Mouse (Mus musculus) adrenal gland, adult 8-10 months (tissue): Measurements from ENCODE around the gene Cpsf6. TPM values are rescaled to one million over a fixed set of nuclear protein-coding genes. Genes with fewer than 3 reads are reported as not detected.

Experiments used
- DNase-seq: peaks from one replicate; pipeline ENCODE4 v3.0.0; 2022
- total RNA-seq, 4 experiments: library from RNA; stranded (reverse); gene quantifications; 2 replicates each; pipeline ENCODE4 v1.2.4; 2022

Cpsf6 gene
- total RNA-seq, 4 experiments from 2014 or later, result 62.6 to 94.5 (median 80.2) TPM

GRCm38 (mm10) chr10:117384386-117385085 lies 4.7 kb upstream of the Cpsf6 start:
- no peak for DNase-seq

- DNase-seq, result no peak
Observed at GRCm38 (mm10) chr10:117383941-117384340, 4.1 kb upstream of the Cpsf6 start.

GRCm38 (mm10) chr10:117382996-117383550 lies 3.3 kb upstream of the Cpsf6 start:
- no peak for DNase-seq

- no peak for DNase-seq
Observed at GRCm38 (mm10) chr10:117382146-117382545, 2.3 kb upstream of the Cpsf6 start.

- DNase-seq, result no peak
Observed at GRCm38 (mm10) chr10:117380721-117381570, 1.1 kb upstream of the Cpsf6 start.

- no peak for DNase-seq
Observed at GRCm38 (mm10) chr10:117379441-117379840, 374 bp downstream of the Cpsf6 start.

GRCm38 (mm10) chr10:117378642-117379041 lies 1.2 kb downstream of the Cpsf6 start:
- DNase-seq, result no peak

GRCm38 (mm10) chr10:117378291-117378555 lies 1.6 kb downstream of the Cpsf6 start:
- no peak for DNase-seq

GRCm38 (mm10) chr10:117377431-117378290 lies 2.2 kb downstream of the Cpsf6 start:
- no peak for DNase-seq

GRCm38 (mm10) chr10:117376580-117377189 lies 3.1 kb downstream of the Cpsf6 start:
- DNase-seq, result peak; percentile 90

- peak; percentile 49 for DNase-seq
Observed at GRCm38 (mm10) chr10:117375841-117376579, 3.8 kb downstream of the Cpsf6 start.

- no peak for DNase-seq
Observed at GRCm38 (mm10) chr10:117375163-117375562, 4.7 kb downstream of the Cpsf6 start.

- peak; percentile 17 for DNase-seq
Observed at GRCm38 (mm10) chr10:117363106-117363505, 16.7 kb downstream of the Cpsf6 start.

- DNase-seq, result no peak
Observed at GRCm38 (mm10) chr10:117358891-117359290, 20.9 kb downstream of the Cpsf6 start.

GRCm38 (mm10) chr10:117343000-117343399 lies 36.8 kb downstream of the Cpsf6 start:
- DNase-seq, result no peak

- no peak for DNase-seq
Observed at GRCm38 (mm10) chr10:117342406-117342805, 37.4 kb downstream of the Cpsf6 start.

GRCm38 (mm10) chr10:117341029-117341428 lies 38.8 kb downstream of the Cpsf6 start:
- DNase-seq, result no peak

- DNase-seq, result no peak
Observed at GRCm38 (mm10) chr10:117339241-117339640, 40.6 kb downstream of the Cpsf6 start.

- DNase-seq, result no peak
Observed at GRCm38 (mm10) chr10:117337946-117338345, 41.9 kb downstream of the Cpsf6 start.

- no peak for DNase-seq
Observed at GRCm38 (mm10) chr10:117335649-117336048, 44.2 kb downstream of the Cpsf6 start.

GRCm38 (mm10) chr10:117330521-117330920 lies 49.3 kb downstream of the Cpsf6 start:
- no peak for DNase-seq
